Mouse (Mus musculus): ENCODE data around the gene Sept10.

The Sept10 gene

GRCm38 (mm10) chr10:59223890-59224289 lies 2.2 kb upstream of the Sept10 start:
- DNase-seq: no peak

DNA sequence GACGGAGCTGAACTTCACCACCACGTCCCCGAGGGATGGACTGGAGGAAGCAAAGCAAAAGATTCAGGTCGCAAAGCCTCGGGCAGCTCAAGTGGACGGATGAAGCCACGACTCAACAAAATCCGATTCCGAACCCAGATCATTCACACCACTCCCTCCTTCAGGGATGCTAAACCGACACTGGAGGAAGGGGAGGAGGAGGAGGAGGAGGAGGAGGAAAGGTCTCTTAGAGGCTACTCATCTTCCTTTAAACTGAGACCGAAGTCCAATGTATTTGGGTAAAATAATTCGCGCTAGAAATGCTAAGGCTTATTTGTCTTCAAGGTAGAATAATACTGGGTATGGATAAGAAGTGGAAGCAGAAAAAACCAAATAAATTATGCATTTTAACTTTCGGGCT lies 1.7 kb upstream of the Sept10 start:
- DNase-seq: no peak

DNA sequence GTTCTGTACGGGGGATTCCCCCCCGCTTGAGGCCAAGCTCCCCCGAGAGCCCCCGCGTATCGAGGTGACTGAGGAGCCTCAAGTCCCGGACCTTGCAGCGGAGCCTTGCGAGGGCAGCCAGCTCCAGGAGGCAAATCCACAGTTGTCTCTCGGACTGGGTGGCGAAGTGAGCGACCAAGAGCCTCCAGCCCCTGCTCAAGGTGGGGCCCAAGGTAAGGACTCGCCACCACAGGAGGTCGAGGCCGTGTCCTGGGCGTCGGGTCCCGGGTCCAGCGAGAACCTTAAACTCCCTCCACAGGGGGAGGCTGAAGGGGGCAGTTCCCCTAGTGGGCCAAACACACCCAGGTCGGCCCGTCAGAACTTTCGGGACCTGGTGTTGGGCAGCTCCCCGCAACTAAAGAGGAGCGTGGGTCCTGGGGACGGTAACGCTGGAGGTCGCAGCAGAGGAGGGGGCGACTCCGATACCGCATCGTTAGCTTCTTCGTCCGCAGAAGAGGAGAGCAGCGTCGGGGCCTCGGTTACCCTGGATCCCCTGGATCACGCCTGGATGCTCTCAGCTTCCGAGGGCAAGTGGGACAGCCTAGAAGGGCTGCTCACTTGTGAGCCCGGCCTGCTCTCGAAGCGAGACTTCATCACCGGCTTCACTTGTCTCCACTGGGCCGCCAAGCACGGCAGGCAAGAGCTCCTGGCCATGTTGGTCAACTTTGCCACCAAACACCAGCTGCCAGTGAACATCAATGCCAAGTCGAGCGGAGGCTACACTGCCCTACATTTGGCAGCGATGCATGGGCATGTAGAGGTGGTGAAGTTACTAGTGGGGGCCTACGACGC lies 839 bp upstream of the Sept10 start:
- peak; percentile 20 to 60 for DNase-seq

DNA sequence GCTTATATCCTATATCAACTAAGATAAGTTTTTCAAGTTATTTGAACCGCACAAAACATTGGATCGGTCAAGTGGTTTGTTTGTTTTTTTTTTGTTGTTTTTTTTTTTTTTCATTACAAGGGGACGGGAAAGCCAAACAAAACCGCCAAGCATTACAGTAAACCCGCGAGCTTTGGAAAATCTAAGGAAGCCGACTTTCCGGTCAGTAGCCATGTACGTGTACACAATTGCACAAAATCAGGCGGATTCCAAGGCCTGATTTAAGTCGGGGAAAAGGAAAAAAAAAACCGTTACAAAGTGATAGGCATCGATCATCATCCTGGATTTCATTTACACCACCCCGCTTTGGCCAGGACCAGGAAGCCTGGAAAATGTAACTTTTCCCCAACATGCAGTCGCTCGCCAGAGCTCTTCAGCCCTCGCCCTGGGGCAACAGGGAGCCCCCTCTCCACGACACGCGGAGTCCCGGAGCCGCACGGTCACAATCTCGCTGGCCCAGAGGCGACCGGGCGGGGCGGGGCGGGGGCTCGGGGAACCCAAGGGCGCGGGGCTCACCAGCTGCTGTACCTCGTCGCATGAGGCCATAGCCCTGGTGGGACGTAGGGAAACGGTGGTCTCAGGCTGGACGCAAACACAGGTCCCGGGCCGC lies 699 bp downstream of the Sept10 start:
- peak in 1 of 2 experiments; percentile 16 for DNase-seq

- DNase-seq: no peak
These were observed 21.6 kb downstream of the Sept10 start for GRCm38 (mm10) chr10:59200011-59200410.

- no peak for DNase-seq
These were observed 24.9 kb downstream of the Sept10 start for GRCm38 (mm10) chr10:59196763-59197162.

- no peak for DNase-seq
These were observed 26.8 kb downstream of the Sept10 start for GRCm38 (mm10) chr10:59194891-59195290.

DNA sequence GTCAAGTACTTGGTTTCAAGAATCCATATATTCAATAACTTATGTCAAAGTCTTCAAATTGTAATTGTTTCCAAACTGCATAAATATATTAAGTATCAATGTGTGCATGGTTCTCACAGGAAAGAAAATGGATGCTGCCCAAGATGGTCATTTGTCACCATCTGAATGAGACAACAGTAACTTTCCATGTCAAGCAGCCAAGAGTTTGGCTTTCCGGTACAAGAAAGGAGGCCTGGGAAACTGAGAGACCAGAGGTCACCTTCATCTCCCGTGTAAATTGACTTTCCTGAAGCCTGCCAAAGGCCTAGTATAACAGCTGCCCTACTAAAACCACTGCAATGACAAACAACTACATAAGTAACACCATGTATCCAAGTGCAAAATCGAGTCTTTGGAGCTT lies 39.3 kb downstream of the Sept10 start:
- peak in 1 of 2 experiments; percentile 28 for DNase-seq

DNA sequence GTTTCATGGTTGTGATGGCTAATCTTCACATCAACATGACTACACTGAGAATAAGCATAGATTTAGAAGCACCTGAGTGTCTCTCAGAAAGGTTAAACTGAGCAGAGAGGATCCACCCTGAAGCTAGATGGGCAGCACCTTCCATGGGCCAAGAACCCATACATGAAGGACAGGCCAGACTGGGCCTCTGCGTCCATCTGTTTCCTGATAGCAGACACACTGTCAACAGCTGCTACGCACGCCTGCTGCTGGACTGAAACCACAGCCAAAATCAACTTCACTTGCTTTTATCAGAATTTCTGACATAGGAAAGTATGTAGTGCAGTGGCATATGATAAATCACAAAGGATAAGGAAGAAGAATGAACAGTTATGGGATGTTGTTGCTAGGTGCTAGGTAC lies 42.0 kb downstream of the Sept10 start:
- no peak for DNase-seq

DNA sequence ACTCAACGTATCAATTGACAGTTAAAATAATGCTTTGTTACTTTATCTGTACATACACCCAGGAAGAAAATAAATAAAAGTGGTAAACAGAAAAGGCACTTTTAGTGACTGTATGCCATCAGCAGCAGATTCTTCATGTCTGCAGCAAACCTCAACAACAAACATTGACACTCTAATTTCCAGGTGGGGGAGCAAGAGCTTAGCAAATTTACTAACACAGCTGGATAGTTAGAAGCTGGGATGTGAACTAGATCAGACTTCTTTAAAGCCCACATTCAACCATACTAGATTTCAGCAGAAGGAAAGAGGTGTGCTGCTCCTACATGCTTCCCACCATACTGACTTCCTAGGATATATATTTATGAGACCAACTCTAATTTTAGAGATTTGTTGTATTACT lies 49.1 kb downstream of the Sept10 start:
- DNase-seq: no peak

DNA sequence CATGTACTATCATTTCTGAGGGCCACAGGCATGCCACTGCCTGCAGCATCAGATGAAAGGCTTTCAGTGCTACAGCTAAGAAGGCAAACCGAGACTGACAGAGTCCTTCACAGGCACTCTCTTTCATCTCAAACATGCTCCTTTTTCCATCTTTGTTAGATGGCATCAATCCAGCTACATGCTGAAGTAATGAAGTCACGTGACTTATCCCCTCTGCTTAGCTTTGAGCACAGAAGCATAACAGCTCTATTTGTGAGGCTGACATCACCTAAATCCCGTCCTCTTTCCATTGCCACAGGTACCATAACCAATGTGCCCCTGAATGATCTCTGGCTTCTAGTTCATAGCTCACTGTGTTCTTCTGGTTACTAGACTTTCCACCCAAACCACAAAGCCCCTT lies 50.6 kb downstream of the Sept10 start:
- no peak for DNase-seq

DNA sequence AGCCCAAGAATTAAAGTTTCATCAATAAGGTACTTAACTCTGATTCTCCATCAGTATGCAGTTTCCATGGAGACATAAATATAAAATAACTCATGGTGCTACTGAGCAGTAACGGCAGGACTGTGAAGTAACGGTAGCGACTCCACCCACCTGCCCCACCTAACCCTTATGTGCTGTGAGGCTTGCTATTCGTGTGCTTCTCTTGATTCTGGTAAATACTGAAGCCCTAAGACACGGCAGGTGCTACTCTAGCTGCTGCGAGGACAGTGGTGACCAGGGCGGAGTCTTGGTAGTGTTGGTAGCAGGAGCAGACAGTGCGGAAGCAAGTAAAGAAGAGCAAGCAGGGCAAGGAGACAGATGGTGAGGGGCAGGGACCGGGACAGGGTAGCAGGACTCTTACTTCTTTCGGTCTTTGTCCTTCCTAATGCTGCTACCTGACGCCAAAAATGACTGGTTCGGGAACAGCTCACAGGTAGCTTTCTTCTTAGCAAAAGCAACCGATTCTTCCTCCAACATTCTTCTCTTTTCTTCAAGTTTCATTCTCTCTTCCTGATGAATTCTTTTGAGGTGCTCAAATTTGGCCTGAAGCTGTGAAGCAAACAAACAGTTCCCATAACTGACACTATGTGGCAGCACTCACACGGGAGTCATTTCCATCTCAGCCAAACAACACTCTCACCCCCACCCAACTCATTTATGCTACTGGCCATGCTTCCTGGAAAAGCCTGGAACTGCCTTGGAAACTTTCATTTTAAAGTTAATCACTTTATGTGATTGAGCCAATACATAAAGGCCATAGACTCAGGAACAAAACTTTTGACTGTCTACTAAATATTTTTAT lies 55.3 kb downstream of the Sept10 start:
- peak; percentile 43 to 72 for DNase-seq

DNA sequence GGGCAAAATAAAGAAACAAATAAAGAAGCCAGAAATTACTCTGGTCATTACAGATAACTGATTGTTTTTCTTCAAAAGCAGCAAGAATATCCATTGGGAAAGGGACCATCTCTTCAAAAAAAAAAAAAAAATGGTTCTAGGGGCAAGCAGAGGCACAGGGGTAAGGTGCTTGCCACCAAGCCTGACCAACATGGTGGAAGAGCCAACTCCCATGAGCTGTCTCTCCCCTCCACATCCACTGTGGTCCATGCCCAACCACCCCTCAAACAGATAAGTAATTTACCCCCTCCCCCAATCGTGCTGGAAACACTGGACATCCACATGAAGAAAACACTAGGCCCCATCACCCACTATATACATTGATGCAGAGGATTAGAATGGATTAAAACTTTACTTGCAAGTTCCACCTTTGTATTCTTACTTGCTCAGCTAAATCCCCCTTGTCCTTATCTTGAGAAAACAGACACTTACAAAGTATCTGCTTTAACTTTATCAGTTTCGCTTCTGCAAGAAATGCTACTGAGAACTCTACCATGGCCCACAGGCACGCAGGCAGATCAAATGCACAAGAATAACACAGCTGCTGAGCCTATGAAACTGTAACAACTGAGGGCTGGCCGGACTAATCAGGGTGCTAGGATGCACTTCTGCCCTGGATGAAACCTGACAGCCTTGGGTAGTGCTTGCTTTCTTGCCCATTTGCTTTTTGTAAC lies 59.3 kb downstream of the Sept10 start:
- DNase-seq: no peak

GRCm38 (mm10) chr10:59158627-59159026 lies 63.0 kb downstream of the Sept10 start:
- no peak for DNase-seq

DNA sequence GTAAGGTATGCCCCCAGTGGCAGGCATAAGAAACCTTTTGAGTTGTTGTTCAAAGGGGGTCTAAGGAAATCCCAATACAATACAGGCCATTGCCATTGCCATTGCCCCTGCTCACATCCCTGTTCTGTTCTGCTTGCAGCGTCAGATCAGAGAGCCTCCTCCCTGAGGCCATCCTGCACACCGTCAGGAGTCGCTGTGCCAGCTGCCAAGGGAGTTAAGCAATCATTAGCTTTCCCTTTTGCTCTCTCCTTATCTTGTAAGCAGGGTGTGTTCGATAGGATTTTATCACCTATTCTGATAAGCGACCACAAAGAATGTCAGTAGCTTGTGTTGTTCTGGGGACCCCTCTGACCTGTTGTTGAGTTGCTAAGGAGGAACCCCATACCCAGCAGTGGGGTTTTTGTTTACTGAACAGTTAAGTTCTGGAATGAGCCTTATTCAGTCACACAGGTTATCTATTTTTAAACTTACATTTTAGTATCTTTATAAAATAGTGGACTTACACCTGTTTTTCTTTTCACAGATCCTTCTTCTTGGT lies 69.0 kb downstream of the Sept10 start:
- no peak for DNase-seq

- no peak for DNase-seq
These were observed 70.5 kb downstream of the Sept10 start for GRCm38 (mm10) chr10:59150938-59151657.

- peak in 1 of 2 experiments; percentile 55 for DNase-seq
These were observed 71.7 kb downstream of the Sept10 start for GRCm38 (mm10) chr10:59149956-59150383.

- no peak for DNase-seq
These were observed 88.1 kb downstream of the Sept10 start for GRCm38 (mm10) chr10:59133478-59134009.

GRCm38 (mm10) chr10:59131926-59132628 lies 89.6 kb downstream of the Sept10 start:
- DNase-seq: no peak

GRCm38 (mm10) chr10:59127637-59128036 lies 94.0 kb downstream of the Sept10 start:
- no peak for DNase-seq

- DNase-seq: no peak
These were observed 96.2 kb downstream of the Sept10 start for GRCm38 (mm10) chr10:59125497-59125896.

Measured in kidney, postnatal 25 days (tissue).